Mouse (Mus musculus) liver, embryonic 14.5 days (tissue): Measurements from ENCODE around the gene Kcnk15. TPM values are rescaled to one million over a fixed set of nuclear protein-coding genes. Genes with fewer than 3 reads are reported as not detected.

Experiments used
- ATAC-seq: fragments of 200-750 bp; cut with Nextera tagmentation; 2 replicates; pipeline ENCODE4 v1.8.0; 2017; ENCODE audit warnings: moderate number of reproducible peaks, mild to moderate bottlenecking, moderate library complexity; ENCODE audit not compliant: insufficient read depth
- DNase-seq, 3 experiments: peaks; one replicate each; pipeline ENCODE4 v3.0.0-alpha.2; 2012 to 2013; ENCODE audit warnings: low read depth in 3 of 3, low spot score in 3 of 3
- H3K27ac ChIP-seq: fragments of 300-500 bp; sonication (generic); 2 replicates; pipeline ENCODE4 v1.5.1; 2014; ENCODE audit warnings: moderate library complexity, mild to moderate bottlenecking, control low read depth, inconsistent platforms
- H3K27me3 ChIP-seq: fragments of 300-500 bp; sonication (generic); 2 replicates; pipeline ENCODE4 v1.6.1; 2014; ENCODE audit warnings: mild to moderate bottlenecking, low read length, moderate library complexity; ENCODE audit not compliant: control insufficient read depth, insufficient read depth
- H3K36me3 ChIP-seq: fragments of 300-500 bp; sonication (generic); replicated peaks from 2 replicates; pipeline ENCODE4 v1.6.1; 2014; ENCODE audit warnings: low read depth; ENCODE audit not compliant: control insufficient read depth, insufficient read depth
- H3K4me1 ChIP-seq, 2 experiments: fragments of 200-500 bp in 1 of 2; fragments of 300-500 bp in 1 of 2; sonication (generic) in 1 of 2; replicated peaks; 2 replicates each; pipeline ENCODE4 v1.6.1; 2012 to 2014; ENCODE audit warnings: antibody characterized with exemption in 1 of 2, inconsistent platforms in 1 of 2, low read length in 1 of 2; ENCODE audit not compliant: control insufficient read depth in 2 of 2, insufficient read depth in 2 of 2
- H3K4me2 ChIP-seq: fragments of 300-500 bp; sonication (generic); 2 replicates; pipeline ENCODE4 v1.6.1; 2014; ENCODE audit warnings: low read depth, mild to moderate bottlenecking, control low read depth, moderate library complexity
- H3K4me3 ChIP-seq, 2 experiments: fragments of 200-500 bp in 1 of 2; fragments of 300-500 bp in 1 of 2; sonication (generic) in 1 of 2; 2 replicates each; pipeline ENCODE4 v1.5.1; 2012 to 2014; ENCODE audit warnings: low read depth in 2 of 2, low read length in 2 of 2, mild to moderate bottlenecking in 2 of 2, control low read depth in 1 of 2, inconsistent platforms in 1 of 2, moderate library complexity in 1 of 2; ENCODE audit not compliant: insufficient read depth in 1 of 2
- H3K9ac ChIP-seq: fragments of 300-500 bp; sonication (generic); replicated peaks from 2 replicates; pipeline ENCODE4 v1.6.1; 2014; ENCODE audit warnings: mild to moderate bottlenecking, control low read depth, moderate library complexity
- H3K9me3 ChIP-seq: fragments of 300-500 bp; sonication (generic); 2 replicates; pipeline ENCODE4 v1.6.1; 2016; ENCODE audit warnings: low read length, mixed read lengths; ENCODE audit not compliant: control insufficient read depth
- CTCF ChIP-seq: IDR thresholded peaks from 2 replicates; pipeline ENCODE4 v1.5.1; 2016; ENCODE audit warnings: antibody characterized with exemption, low read depth, control low read depth
- EP300 ChIP-seq: IDR thresholded peaks from 2 replicates; pipeline ENCODE4 v1.6.1; 2016; ENCODE audit warnings: antibody characterized with exemption, low read depth
- WGBS: fragments of 180-500 bp; shearing (Covaris S2); extraction: QIAGEN DNeasy Blood & Tissue Kit; methylation state at CpG from one replicate; pipeline ENCODE4 v1.1.7; 2014; ENCODE audit not compliant: insufficient replicate concordance; 5-methylcytosine and 5-hydroxymethylcytosine counted together
- polyA plus RNA-seq, 2 experiments: library from polyadenylated mRNA; depleted of rRNA in 1 of 2; stranded (reverse) in 1 of 2; unstranded in 1 of 2; fragments of >200 nt; fragmentation: Nextera tagmentation in 1 of 2; extraction: Ambion mirVana in 1 of 2; gene quantifications; 2 replicates each; pipeline versions ENCODE4 v1.2.1 to v1.2.3; 2012 to 2014

Kcnk15 gene
- polyA plus RNA-seq, 2 experiments, result not detected

DNA sequence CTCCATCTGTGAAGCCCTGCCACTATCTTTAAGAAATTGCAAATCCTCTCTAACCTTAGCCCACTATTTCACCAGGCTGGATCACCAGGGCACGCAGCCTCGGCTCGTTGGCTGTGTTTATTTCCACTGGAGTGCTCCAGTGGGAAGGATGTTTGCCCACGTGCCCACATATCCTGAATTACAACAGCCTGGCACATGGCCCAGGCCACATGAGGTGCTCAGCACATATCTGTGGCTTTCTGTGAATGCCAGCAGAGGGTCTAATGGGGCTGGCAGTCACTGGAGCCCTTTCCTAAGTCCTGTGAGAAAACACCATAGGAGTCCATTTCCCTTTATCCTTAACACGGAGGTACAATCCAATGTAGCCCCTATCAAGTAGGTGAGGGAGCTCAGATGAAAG is 27.0 kb upstream of the Kcnk15 start:
- H3K9ac ChIP-seq, result no peak overlapping the region
- no peaks in the 10 kb centered on the region for H3K36me3 ChIP-seq
- H3K4me2 ChIP-seq, result no peak overlapping the region
- no peaks in the 10 kb centered on the region for H3K27me3 ChIP-seq
- H3K9me3 ChIP-seq, result no peaks in the 10 kb centered on the region
- DNase-seq (no peak), ATAC-seq (no peak)
- 57% methylated on average over 5 of the region's 5 CpGs for WGBS
- no peak for TF ChIP-seq EP300
- TF ChIP-seq CTCF, result no peak
- no peak overlapping the region for H3K4me3 ChIP-seq
- no peak overlapping the region for H3K27ac ChIP-seq
- H3K4me1 ChIP-seq, result no peaks in the 10 kb centered on the region

- Histone ChIP-seq H3K27ac (no peak overlapping the region), H3K4me2 (no peak overlapping the region), H3K36me3 (no peaks in the 10 kb centered on the region), H3K4me1 (no peaks in the 10 kb centered on the region), H3K9ac (no peak overlapping the region), H3K9me3 (no peaks in the 10 kb centered on the region), H3K27me3 (no peaks in the 10 kb centered on the region), H3K4me3 (no peak overlapping the region)
- TF ChIP-seq EP300 (no peak), CTCF (no peak)
- WGBS, result 40% methylated on average over 1 of the region's 1 CpGs
- ATAC-seq (no peak), DNase-seq (no peak)
Observed at GRCm38 (mm10) chr2:163831163-163831562, 22.3 kb upstream of the Kcnk15 start.

DNA sequence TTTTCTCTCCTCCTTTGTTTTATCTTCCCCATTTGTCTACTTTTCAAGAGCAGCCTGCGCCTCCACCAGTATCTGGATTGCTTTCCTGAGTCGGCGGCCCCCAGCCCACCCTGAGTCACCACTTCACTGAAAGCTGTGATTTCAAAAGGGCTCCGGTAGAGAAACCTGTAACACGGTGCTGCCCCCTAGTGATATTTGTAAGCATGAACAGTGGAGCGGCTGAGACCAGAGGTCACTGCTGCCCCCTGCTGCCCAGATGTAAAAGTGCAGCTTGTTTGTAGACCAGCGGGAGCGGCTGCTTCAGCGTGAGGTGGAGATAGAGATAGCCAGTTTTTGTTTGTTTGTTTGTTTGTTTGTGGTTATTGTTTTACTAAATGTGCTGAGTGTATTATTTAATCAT is 15.4 kb upstream of the Kcnk15 start:
- no peaks in the 10 kb centered on the region for H3K4me1 ChIP-seq
- TF ChIP-seq EP300 (no peak), CTCF (peak; percentile 99)
- no peak overlapping the region for H3K4me2 ChIP-seq
- no peaks in the 10 kb centered on the region for H3K27me3 ChIP-seq
- H3K36me3 ChIP-seq, result no peaks in the 10 kb centered on the region
- 24% methylated on average over 9 of the region's 9 CpGs for WGBS
- no peaks in the 10 kb centered on the region for H3K9me3 ChIP-seq
- no peak overlapping the region for H3K4me3 ChIP-seq
- H3K9ac ChIP-seq, result no peak overlapping the region
- H3K27ac ChIP-seq, result no peak overlapping the region
- ATAC-seq (no peak), DNase-seq (peak; percentile 31 to 44 (median 40))

DNA sequence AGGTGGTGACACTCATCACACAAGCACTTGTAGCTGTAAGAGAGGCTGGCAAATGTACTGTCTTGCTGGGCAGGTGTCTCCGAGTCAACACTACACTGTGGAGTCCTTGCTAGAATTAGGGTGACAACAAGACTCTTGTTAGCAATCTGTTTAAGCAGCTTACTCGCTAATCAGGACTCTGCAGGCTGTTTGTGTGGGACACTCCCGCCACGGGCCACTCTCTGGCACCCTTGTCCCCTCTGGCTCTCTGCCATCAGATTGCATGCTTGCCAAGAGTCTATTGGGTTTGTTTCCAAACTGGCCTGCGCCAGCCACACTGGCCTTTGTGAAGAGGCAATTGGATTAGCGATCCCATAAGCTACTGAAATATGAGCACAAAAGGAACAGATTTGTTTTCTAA is 13.9 kb upstream of the Kcnk15 start:
- Histone ChIP-seq H3K36me3 (no peaks in the 10 kb centered on the region), H3K27ac (no peak overlapping the region), H3K4me3 (no peak overlapping the region), H3K9me3 (no peaks in the 10 kb centered on the region), H3K27me3 (no peaks in the 10 kb centered on the region), H3K4me1 (no peaks in the 10 kb centered on the region), H3K9ac (no peak overlapping the region), H3K4me2 (no peak overlapping the region)
- ATAC-seq (no peak), DNase-seq (no peak)
- WGBS, result 48% methylated on average over 6 of the region's 6 CpGs
- no peak for TF ChIP-seq EP300
- no peak for TF ChIP-seq CTCF

DNA sequence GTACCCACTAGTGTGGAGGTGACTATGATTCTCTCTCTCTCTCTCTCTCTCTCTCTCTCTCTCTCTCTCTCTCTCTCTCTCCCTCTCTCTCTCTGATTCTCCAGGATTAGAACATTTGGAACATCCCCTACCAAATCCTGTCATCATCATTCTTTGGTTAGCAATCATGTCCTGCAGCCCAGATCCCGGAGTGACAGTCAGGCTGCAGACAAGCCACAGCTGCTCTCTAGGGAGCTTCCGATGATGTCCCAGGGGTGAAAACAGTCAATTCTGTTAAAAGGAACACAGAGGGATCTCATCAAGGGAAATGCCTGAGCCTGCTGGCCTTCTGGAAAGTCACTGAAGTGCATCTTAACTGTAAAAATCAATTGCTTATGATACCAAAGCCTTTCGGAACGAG is 11.4 kb upstream of the Kcnk15 start:
- Histone ChIP-seq H3K4me2 (no peak overlapping the region), H3K27me3 (no peaks in the 10 kb centered on the region), H3K4me3 (no peak overlapping the region), H3K9ac (no peak overlapping the region), H3K27ac (no peak overlapping the region), H3K36me3 (no peaks in the 10 kb centered on the region), H3K9me3 (no peaks in the 10 kb centered on the region), H3K4me1 (no peaks in the 10 kb centered on the region)
- ATAC-seq (no peak), DNase-seq (no peak)
- no peak for TF ChIP-seq EP300
- TF ChIP-seq CTCF, result no peak
- WGBS, result 49% methylated on average over 4 of the region's 4 CpGs
